Mouse (Mus musculus) midbrain, embryonic 16.5 days (tissue): Measurements from ENCODE around the gene Cxcl15. TPM values are rescaled to one million over a fixed set of nuclear protein-coding genes. Genes with fewer than 3 reads are reported as not detected.
"Not testable (repeated sequence)": the region's sequence is repeated elsewhere in the genome, so short reads cannot be mapped to it uniquely, and the experiment has no call there.

Experiments
- ATAC-seq: fragments of 200-750 bp; cut with Nextera tagmentation; 2 replicates; pipeline ENCODE4 v1.8.0; 2017; ENCODE audit warnings: moderate TSS enrichment
- H3K27ac ChIP-seq: fragments of 300-500 bp; sonication (generic); 2 replicates; pipeline ENCODE4 v1.5.1; 2014; ENCODE audit warnings: mild to moderate bottlenecking, low read length, mixed read lengths
- H3K27me3 ChIP-seq: fragments of 300-500 bp; sonication (generic); 2 replicates; pipeline ENCODE4 v1.6.1; 2014; ENCODE audit warnings: low read depth, low read length, mixed read lengths; ENCODE audit not compliant: control insufficient read depth, insufficient read depth
- H3K36me3 ChIP-seq: fragments of 300-500 bp; sonication (generic); 2 replicates; pipeline ENCODE4 v1.6.1; 2014; ENCODE audit warnings: mild to moderate bottlenecking, low read length, moderate library complexity, mixed read lengths; ENCODE audit not compliant: control insufficient read depth, insufficient read depth
- H3K4me1 ChIP-seq: fragments of 300-500 bp; sonication (generic); 2 replicates; pipeline ENCODE4 v1.6.1; 2014; ENCODE audit warnings: mild to moderate bottlenecking, low read length, mixed read lengths; ENCODE audit not compliant: control insufficient read depth, insufficient read depth
- H3K4me2 ChIP-seq: fragments of 300-500 bp; sonication (generic); 2 replicates; pipeline ENCODE4 v1.6.1; 2014; ENCODE audit warnings: mild to moderate bottlenecking, low read length, mixed read lengths
- H3K4me3 ChIP-seq: fragments of 300-500 bp; sonication (generic); 2 replicates; pipeline ENCODE4 v1.5.1; 2014; ENCODE audit warnings: low read depth, mild to moderate bottlenecking, low read length, moderate library complexity, mixed read lengths
- H3K9ac ChIP-seq: fragments of 300-500 bp; sonication (generic); 2 replicates; pipeline ENCODE4 v1.6.1; 2014; ENCODE audit warnings: low read depth, low read length, mixed read lengths
- H3K9me3 ChIP-seq: fragments of 300-500 bp; sonication (generic); replicated peaks from 2 replicates; pipeline ENCODE4 v1.6.1; 2014; ENCODE audit warnings: mild to moderate bottlenecking, low read length, mixed read lengths; ENCODE audit not compliant: control insufficient read depth, poor library complexity, severe bottlenecking
- WGBS: fragments of 180-500 bp; shearing (Covaris S2); extraction: QIAGEN DNeasy Blood & Tissue Kit; methylation state at CpG from one replicate; pipeline ENCODE4 v1.1.7; 2014; 5-methylcytosine and 5-hydroxymethylcytosine counted together
- polyA plus RNA-seq: library from polyadenylated mRNA; unstranded; fragments of >200 nt; fragmentation: Nextera tagmentation; extraction: Ambion mirVana; gene quantifications from 2 replicates; pipeline ENCODE4 v1.2.1, GENCODE M21; 2015

Gene Cxcl15
- polyA plus RNA-seq, 1 experiment from 2014 or later = not detected

DNA sequence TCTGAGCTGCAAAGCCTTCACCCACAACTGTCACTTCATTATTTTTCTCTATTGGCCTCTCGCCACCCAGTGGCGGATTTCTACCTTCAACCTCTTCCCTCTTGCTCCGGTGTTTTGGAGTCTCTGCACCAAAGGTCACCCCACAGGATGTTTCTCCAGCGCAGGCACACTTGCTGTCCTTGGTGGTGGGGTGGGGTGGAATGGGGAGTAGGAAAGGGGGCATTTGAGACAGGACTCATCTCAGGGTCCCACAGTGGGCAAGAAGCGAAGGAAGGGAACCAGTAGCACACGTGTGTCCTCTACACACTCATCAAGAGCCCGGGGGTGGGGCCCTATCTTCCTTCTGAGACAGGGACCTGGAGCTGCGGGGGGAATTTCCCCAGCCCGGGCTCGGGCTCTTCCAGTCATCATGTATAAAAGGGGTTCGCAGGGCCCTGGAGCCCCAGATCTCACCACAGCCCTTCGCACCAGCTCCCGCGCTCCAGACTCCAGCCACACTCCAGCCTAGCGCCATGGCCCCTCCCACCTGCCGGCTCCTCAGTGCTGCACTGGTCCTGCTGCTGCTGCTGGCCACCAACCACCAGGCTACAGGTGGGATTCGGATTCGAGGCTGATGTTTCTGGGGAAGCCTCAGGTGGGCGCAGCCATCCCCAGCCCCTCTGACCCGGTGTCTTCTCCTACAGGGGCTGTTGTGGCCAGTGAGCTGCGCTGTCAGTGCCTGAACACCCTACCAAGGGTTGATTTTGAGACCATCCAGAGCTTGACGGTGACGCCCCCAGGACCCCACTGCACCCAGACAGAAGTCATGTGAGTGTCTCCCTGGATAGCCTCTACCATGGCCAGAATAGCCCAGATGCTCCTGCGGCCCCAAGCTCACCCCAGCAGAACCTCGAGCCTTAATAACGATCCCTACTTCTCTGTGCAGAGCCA, 8.4 kb upstream of the Cxcl15 start, which contains the start of gene Cxcl3:
Gene Cxcl3, plus strand, starts transcription at position 445 of the 930 bp plus-strand sequence.
- Histone ChIP-seq H3K4me2 (peak within 1 kb of the TSS; percentile 91), H3K9me3 (no peaks in the 10 kb centered on the region), H3K4me3 (peak within 1 kb of the TSS; percentile 44), H3K36me3 (no peaks in the 10 kb centered on the region), H3K9ac (peak within 1 kb of the TSS; percentile 57), H3K4me1 (no peaks in the 10 kb centered on the region), H3K27me3 (no peaks in the 10 kb centered on the region), H3K27ac (no peak within 1 kb of the TSS)
- peak; percentile 92 for ATAC-seq
- WGBS = 17% methylated on average over 24 of the region's 26 CpGs

DNA sequence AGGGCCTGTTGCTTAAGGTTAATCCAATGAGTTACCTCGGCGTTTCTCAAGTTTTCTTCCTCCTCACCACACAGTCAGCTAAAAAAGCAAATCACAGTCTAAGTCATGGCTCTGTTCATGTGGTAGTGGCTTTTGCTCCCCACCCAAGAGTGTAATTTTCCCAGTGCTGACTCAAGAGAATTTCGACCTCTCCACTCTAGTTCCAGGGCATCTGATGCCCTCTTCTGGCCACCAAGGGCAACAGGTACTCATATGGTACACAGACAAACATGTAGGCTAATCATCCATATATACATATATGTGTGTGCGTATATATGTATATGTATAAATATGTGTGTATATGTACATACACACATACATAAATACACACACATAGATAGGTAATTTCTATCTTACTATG, 6.2 kb upstream of the Cxcl15 start:
- Histone ChIP-seq H3K4me2 (no peak overlapping the region), H3K27ac (no peak overlapping the region), H3K4me3 (no peak overlapping the region), H3K36me3 (no peaks in the 10 kb centered on the region), H3K27me3 (no peaks in the 10 kb centered on the region), H3K9me3 (no peaks in the 10 kb centered on the region), H3K9ac (no peak overlapping the region), H3K4me1 (no peaks in the 10 kb centered on the region)
- WGBS = 76% methylated on average over 4 of the region's 4 CpGs
- ATAC-seq = no peak

DNA sequence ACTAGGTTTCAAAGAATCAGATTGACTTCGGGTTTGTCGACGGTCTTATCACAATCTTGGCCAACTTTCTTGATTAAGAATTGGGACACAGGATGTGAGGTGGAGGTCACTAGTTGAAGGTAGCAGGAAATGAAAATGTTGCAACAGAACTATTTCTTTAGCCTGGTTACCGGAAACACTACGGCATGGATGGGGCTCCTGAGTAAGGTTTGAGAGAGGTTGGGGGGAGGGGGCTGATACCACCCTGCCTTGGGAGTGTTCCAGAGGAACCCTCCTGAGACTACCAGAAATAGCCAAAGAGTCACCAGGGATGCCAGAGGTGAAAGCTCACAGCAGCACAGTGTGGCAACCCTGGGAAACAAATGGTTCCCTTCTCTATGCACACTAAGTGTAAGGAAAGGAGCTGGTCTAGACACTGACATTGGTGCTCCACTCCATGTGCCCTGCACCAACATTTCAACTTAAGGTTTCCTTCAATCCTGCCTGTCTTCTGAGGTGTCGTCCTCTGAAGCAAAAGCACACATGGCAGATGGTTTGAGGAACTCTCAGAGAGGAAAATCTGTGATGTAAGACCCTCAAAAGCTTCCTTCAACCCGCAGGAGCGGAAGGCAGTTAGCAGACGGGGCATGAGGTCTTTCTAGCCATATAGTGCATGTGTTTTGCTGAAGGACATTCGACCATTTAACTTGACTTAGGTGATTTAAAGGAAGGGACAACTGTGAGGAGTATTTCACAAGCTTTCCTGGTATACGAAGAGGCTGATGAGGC, 4.8 kb upstream of the Cxcl15 start:
- no peak for ATAC-seq
- Histone ChIP-seq H3K27me3 (no peaks in the 10 kb centered on the region), H3K4me3 (no peak overlapping the region), H3K9ac (no peak overlapping the region), H3K4me1 (no peaks in the 10 kb centered on the region), H3K27ac (no peak overlapping the region), H3K36me3 (no peaks in the 10 kb centered on the region), H3K4me2 (no peak overlapping the region), H3K9me3 (no peaks in the 10 kb centered on the region)
- WGBS = 88% methylated on average over 11 of the region's 11 CpGs

DNA sequence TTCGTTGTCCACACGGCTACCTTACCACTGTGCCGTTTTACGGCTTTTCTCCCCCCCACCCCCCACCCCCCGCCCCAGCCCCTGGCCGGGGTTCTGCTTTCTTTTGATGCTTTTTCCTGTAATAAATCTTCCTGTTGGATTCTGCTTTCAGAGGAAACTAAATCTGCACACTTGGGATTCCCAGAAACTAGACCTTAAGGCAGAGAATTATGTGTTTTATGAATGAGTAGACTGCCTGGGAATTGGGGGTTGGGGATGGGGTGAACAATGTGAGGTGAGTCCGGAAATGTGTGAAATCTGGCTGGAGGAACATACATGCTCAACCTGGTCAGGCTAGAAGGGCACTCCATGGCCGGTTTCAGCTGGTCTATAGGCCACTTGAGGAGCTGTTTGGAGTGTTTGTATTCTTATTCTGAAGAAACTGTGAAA, 4.2 kb upstream of the Cxcl15 start:
- no peaks in the 10 kb centered on the region for H3K4me1 ChIP-seq
- no peak overlapping the region for H3K9ac ChIP-seq
- H3K9me3 ChIP-seq = no peaks in the 10 kb centered on the region
- H3K27me3 ChIP-seq = no peaks in the 10 kb centered on the region
- no peak overlapping the region for H3K27ac ChIP-seq
- 86% methylated on average over 8 of the region's 8 CpGs for WGBS
- no peak for ATAC-seq
- H3K4me2 ChIP-seq = no peak overlapping the region
- H3K4me3 ChIP-seq = no peak overlapping the region
- no peaks in the 10 kb centered on the region for H3K36me3 ChIP-seq

DNA sequence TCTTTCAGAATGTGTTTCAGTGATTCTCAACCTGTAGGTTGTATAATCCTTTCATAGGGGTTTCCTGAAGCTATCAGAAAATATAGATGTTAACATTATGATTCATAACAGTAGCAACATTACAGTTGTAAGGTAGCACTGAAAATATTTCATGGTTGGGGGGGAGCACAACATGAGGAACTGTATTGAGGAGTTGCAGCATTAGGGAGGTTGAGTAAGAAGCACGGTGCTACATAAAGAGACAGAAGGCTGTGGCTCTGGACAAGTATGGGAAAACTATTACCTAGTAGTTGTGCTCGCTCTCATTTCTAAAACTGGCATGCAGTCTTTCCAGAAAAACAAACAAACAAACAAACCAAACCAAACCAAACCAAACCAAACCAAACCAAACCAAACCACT, 1.1 kb downstream of the Cxcl15 start:
- 87% methylated on average over 2 of the region's 2 CpGs for WGBS
- H3K9me3 ChIP-seq, H3K4me1 ChIP-seq, H3K27ac ChIP-seq, H3K27me3 ChIP-seq, H3K9ac ChIP-seq, H3K4me3 ChIP-seq, H3K36me3 ChIP-seq, H3K4me2 ChIP-seq, ATAC-seq: not testable (repeated sequence)

DNA sequence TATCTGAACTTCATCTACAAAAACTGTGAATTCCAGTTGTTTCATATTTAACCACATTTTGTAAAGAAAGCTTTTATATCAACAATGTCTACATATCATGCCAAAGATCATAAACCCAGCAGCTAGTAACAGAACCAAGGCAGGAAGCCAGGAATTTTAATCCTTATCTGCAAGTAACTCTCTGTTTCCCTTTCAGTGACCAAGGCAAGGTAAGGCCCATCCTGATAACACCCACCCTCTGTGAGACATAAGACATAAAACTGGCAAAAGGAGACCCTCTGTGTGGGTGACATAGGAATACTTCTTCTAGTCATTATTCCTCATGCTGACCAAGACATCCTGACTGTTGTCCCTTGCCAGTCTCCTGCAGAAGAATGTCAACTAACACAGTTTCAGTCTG, 10.2 kb downstream of the Cxcl15 start:
- no peak overlapping the region for H3K4me3 ChIP-seq
- no peaks in the 10 kb centered on the region for H3K36me3 ChIP-seq
- H3K9ac ChIP-seq = no peak overlapping the region
- H3K9me3 ChIP-seq = no peaks in the 10 kb centered on the region
- ATAC-seq = no peak
- no peaks in the 10 kb centered on the region for H3K27me3 ChIP-seq
- H3K4me1 ChIP-seq = no peaks in the 10 kb centered on the region
- H3K27ac ChIP-seq = no peak overlapping the region
- H3K4me2 ChIP-seq = no peak overlapping the region

DNA sequence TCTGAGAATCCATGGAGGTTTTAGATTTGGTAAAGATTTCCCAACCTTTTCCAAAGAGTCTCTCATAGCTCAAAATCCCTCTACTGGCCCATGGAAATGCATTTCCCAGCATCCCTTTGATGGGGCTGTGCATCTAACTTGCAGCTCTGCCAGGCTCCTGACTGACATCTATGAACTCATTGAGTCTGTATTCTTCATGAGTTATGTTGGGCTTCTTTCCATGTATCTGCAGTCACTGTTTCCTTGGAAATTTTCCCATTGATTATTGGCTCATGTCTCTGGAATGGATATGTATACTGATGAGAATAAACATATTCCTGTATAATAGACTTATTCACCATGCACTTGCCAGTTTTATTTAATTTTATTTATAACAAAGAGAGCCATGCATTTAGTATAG, 11.7 kb downstream of the Cxcl15 start:
- ATAC-seq = no peak
- no peak overlapping the region for H3K4me2 ChIP-seq
- no peaks in the 10 kb centered on the region for H3K4me1 ChIP-seq
- H3K27ac ChIP-seq = no peak overlapping the region
- H3K9ac ChIP-seq = no peak overlapping the region
- H3K9me3 ChIP-seq = no peaks in the 10 kb centered on the region
- H3K4me3 ChIP-seq = no peak overlapping the region
- H3K27me3 ChIP-seq = no peaks in the 10 kb centered on the region
- no peaks in the 10 kb centered on the region for H3K36me3 ChIP-seq

DNA sequence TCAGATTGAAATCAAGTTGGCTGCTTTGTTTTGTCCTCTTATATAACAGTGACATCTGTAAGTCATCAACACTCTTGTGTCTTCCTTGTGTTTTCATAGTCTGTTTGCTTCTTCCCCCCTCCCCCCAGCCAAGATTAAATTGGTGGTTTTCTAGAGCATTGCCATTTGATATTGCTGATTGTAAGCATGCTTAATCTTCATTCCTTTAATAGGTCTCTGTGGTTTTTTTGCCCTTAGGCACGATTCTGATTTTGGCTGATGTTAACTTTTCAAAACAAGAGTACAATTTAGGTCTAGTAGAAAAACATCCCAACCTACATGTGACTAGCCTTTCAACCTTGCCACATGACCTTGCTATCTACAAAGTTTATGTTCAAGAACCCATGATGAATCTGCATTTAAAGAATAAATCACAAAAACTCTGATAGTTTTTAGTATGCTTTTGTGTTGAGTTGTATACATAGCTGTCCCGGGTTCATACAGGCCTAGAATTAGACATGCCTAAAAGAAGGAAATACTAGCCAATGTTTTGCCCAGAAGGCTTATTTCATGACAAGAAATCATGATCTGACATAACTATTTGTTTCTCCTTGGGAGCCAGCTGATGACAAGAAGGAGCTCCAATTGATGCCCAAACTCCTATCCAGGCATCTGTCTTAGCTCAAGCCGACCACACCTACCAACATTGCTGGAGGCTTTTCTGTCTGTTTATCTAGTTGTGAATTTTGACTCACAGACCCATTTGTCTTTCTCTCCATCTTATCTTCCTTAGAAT, 13.0 kb downstream of the Cxcl15 start:
- Histone ChIP-seq H3K27ac (no peak overlapping the region), H3K4me2 (no peak overlapping the region), H3K4me3 (no peak overlapping the region), H3K27me3 (no peaks in the 10 kb centered on the region), H3K9ac (no peak overlapping the region), H3K36me3 (no peaks in the 10 kb centered on the region), H3K4me1 (no peaks in the 10 kb centered on the region), H3K9me3 (no peaks in the 10 kb centered on the region)
- 89% methylated on average over 3 of the region's 3 CpGs for WGBS
- no peak for ATAC-seq
